Mouse (Mus musculus) urinary bladder, postnatal 36 days (tissue): ENCODE measurements at regions not wholly inside any gene's neighbourhood (a gene's known extent, or its start where the extent isn't known, plus 50 kb on each side); places are given as distances from the start of the nearest gene placed in this dataset.

Experiments
- DNase-seq, 2 experiments: peaks; one replicate each; pipeline ENCODE4 v3.0.0; 2022; ENCODE audit warnings: low spot score in 2 of 2, mixed read lengths in 1 of 2

DNA sequence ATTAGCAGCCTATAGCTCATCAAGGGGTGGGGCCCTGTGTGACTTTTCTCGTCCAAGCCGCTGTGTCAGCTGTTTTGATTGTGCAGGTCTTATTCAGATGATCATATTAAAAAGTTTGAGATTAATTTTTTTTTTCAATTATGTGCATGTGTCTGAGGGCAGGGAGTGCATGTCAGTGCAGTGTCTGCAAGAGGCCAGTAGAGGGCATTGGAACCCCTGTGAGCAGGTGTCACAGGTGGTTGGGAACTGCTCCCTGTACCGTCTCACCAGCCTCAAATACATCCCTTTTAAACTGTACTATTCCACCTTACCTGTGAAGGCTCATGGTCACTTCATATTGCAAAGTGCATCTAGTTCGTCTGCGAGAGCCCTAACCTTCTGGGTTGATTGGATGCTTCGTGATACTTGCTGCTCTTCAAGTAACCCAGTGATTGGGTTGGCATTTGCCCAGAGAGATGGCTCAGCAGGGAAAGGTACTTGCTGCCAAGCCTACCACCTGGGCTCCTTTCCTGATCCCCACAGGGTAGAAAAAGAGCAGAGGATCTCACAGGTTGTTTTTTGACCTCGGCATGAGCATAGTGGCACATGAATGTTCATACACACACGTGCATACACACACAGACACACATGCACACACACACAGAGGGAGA lies 178.3 kb upstream of the Fam19a5 start:
- DNase-seq: no peak

DNA sequence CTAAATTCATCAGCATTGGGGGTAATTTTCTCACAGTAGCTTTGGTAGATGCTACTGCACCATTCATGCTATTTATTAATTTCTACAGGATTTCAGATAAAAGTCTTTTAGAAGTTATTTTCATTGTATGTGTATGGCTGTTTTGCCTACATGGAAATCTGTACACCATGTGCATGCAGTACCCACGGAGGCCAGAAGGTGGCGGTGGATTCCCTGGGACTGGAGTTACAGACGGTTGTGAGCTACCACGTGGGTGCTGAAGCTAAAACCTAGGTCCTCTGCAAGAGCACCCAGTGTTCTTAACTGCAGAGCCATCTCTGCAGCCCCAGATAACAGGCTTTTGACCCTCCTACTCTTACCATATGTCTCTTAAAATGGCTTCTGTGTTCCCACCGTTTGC lies 176.7 kb upstream of the Fam19a5 start:
- no peak for DNase-seq

DNA sequence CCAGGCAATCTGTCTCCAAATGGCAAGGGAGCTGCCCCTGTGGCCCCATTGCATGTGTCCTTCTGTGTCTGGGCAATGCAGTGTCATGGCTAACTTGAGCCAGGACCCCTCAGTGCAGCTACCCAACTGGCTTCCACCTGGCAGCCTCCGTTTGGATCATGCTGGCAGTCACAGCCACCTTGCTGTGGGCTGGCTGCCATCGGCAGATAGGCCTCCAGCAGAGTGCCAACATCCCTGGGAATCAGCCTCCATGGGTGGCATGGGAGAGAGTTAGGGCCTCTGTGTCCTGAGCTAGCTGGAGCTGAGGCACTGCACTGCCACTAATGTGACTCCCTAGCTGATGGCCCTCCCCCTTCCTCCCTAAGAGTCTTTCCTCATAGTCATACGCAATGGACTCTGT lies 174.7 kb upstream of the Fam19a5 start:
- no peak for DNase-seq

DNA sequence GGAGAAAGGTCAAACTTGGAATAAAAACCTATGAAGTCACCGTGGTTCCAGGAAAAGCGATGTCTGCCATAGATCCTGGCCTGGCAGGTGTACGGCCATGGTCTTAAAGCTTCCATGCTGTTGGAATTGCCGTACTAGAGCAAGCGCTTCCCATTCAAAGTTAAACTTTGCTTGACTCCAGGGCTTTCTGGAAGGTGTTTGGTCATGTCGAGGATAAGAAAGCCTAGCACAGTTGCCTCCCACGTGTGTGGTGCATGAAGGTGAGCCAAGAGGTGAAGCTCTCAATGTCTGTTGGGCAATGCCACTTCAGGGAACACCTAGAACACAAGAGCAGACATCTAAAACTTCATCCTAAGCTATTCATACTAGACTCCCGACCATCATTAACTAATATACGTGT lies 174.3 kb upstream of the Fam19a5 start:
- DNase-seq: no peak

DNA sequence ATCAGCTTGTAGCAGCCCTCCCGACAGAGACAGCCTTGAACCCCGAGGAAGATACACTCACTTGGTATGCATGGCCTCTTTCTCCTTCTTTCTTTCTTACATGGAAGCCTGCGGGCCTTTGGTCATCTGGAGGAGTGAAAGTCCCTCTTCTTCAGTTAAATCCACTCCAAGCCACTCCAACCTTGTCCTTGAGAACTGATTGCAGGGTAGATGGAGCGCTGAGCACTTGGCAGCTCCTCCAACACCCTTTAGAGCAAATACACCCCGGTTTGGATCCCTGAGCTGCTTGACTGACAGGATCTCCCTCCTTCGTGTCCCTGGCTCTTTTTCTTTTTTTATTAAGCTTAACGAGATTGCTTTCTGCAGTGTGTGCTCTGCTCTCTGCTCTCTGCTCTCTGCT lies 173.3 kb upstream of the Fam19a5 start:
- DNase-seq: no peak

DNA sequence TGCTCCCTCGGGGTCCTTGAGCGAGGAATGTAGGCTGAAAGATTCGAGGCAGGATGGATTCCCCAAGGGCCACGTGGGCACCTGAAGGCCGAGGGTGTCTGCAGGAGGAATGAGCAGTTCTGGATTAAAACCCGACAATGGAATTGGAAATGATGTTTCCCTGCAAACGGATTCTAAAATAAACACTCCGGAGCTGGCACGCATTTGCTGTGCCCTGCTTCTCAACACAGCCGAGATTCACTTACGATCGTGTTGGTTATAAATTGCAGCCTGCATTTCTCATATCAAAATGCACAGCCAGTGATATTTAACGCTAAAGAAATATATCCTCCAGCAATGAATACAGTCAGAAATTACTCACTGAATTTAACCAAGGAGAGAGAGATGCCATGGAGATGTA lies 169.4 kb upstream of the Fam19a5 start:
- no peak for DNase-seq

DNA sequence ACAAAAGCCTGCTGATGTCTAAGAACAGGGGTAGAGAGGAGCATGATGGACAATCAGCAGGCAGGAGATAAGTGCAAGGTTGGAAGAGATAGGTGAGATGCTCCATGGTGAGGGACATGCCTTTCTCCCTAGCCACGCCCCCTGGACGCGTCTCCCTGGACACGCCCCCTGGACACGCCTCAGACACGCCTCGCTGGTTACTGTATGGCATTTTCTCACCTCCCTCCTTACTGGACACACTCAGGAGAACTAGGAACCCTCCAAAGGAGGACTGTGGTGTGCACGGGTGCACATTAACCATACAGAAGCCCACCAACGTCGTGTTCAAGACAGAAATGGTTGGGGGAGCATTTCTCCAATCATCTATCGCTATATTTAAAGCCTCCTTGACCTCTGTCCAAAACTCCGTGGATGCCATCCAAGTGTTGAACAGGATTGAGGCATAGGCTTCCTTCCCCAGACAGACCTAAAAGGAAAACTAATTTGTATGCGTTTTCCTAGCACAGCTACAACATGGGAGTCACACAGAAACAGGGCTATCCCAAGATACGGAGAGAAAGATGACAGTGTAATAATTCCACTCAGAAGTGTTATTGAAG lies 168.4 kb upstream of the Fam19a5 start:
- no peak for DNase-seq

DNA sequence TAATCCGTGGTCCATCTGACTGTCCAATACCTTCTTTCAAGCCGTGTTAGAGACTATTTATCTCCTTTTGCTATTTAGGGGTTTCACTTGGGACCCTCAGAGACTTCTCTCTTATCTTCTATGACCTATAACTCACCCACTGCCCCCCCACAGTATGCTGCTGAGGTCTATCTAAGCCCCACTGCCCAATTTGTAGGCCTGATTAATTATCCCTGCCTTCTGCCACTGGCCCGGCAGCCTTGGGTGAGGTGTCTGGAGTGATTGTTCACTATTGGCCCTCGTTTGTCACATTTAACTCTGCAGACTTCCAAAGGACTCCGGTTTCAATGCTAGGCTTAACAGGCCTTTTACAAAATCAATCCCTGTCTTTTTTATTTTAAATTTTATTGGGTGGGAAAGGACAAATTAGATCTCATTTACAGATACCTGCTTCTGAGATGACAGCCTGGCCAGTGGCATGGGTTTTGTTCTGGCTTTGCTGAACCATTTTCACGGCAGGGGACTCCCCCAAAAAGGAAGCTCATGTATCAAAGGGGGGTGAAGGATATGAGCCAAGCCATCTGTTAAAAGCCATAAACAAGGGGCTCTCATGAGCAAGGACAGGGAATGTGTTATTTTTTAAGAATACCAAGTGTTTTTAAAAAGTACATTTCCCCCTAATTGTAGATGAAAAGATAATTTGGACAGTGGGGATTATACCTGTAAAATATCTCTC lies 160.4 kb upstream of the Fam19a5 start:
- no peak for DNase-seq

DNA sequence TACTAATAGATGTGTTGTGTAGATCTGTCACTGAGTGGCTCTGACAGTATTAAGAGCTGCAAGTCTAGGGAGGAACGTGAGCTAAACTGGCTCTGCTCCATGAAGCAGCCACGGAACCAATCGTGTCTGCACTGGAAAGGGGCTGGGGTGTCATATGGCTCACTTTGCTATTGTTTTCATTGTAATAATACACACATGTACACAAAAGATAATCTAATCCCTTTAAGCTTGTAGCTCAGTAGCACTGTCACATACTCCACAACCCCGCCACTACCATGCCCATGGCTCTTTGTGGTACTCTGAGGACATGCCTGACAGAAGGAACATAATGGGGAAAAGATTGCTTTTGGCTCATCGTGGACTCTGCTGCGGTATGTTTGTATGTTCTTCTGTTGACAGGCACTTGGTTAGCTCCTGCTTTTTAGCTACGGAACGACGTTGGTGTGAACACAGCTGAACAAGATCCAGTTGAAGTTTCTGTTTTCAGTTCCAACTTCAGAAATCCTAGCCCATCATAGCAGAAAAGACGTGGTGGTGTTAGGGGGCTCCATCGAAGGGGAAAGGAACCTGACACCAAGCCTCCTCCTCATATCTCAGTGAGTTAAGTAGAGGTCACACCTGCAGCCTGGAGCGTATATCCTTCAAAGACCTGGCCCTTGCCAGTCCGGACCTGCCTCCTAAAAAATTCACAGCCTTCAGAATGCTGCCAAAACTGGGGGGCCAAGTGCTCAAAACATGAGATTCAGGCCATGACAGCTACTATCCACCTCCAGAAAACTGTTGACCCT lies 159.6 kb upstream of the Fam19a5 start:
- no peak for DNase-seq

DNA sequence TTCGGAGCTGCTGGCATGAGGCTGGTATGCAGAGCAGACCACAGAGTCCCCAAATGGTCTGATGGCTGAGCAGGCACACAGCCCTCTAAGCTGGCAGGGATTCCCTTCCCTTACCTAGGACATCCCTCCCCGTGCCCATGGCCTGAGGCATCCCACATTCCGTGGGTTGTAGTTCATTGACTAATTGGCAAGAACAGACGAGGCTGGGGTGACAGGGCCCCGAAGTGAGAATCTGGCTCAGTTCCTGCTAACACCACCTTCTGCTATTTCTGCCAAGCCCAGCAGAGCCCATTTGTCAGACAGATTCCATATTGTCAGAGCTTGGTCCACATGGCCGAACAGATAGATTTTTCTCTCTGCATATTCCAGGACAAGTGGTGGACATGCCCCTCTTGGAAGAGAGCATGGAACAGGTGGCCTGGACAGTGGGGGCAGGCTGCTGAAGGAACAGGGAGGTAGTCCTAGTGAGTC lies 157.6 kb upstream of the Fam19a5 start:
- DNase-seq: no peak

DNA sequence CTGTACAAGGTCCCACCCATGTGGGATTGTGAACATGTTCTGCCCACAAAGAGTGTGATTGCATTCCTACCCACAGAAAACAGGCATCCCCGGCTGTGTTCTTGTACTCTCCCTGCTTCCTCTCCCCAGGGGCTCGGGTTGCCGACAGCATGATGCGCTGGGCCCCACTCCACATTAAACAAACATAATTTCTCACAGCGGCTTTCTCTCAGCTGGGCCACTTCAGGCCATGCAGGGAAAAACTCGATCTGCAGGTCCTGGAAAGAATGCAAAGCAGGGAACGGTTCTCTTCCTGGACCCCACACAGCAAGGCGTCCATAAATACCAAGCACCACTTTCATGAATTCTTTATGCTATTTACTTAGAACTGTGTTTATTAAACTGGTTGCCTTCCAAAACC lies 152.7 kb upstream of the Fam19a5 start:
- no peak for DNase-seq

DNA sequence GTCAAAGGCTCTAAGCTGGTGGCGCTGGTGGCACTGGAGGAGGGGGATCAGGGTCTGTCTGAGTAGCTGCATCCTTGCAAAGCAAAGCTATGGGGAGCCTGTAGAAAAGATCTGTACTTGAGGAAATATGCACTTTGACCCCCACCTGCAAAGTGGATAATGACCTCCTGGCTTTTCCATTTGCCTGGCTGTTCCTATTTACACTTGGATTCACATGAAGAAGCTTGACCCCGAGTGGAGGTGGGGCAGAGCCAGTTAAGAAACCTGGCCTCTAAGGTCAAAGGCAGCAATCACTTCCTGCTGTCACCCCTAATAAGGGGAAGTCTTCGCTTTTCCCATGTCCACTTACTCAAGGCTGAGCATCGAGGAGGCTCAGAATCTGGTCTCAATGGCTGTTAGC lies 145.7 kb upstream of the Fam19a5 start:
- no peak for DNase-seq

DNA sequence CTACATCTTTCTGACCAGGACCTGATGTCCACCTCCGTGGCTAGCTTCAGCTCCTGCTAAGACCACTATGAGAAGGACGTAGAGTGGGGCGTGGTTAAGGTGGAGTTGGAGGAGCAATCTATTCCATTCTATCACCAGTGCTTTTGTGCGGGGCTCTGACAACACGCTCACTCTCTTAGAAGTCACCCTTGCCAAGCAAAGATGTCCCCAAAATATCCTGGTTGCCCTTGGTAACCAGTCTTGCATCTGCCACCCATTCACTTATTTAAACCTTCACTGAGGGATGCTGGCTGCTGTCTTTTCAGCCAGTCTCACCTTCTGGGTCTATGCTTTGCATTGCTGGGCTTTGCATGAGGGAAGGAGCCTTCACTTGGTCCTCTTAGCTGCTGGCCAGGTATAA lies 138.4 kb upstream of the Fam19a5 start:
- DNase-seq: no peak

DNA sequence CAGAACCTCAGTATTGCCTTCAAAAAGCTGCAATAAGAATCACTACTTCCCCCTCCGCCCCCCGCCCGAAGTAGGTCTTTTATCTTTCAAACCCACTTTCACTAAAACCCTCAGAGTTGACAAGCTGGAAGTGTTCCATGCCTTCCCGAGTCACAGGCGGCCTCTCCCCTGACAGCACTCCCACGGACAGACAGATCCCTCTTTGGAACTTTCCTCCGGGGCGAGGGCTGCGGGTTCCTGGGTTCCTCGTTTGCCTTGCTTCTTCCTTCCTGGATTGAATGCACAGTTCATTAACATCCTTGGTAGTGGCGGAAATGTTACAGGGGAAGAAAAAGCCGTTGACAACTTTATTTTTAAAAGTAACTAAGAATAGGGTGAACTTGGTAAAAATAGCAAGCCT lies 132.1 kb upstream of the Fam19a5 start:
- DNase-seq: no peak

DNA sequence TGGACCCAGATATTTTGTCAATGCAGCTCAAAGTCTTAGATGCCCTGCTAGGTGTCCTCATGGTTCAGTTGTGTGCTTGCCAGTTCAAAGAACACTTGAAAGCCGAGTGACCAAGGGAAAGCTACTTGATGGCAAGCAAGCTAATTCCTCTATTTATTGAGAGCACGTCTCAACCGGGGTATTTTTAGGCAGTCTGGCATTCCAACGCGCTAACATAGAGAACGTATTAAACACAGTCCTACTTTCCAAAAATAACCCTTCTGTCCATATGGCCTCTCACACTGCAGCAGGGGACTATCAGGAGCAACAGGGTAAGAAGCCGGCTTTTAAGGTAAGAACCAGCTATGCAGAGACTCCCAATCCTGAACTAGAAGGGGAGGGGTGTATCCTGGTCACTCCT lies 128.1 kb upstream of the Fam19a5 start:
- DNase-seq: no peak

DNA sequence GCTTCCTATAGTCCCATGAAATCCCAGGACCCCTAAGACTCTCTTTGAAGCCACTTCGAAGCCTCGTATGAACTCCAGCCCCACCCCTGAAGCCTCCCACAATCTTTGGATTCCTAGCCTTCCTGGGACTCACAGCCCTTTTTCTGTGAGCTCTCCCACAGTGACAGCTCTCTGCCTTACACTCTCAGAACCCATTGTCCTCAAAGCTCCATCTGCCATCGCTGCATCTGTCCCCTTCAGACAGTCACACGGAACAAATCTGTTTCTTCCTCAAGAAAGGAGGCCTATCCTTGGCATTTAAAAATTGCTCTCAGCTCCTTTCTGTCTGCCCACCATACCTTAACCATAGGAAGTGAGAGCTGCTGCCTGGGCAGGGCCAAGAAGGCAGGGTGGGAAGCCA lies 122.4 kb upstream of the Fam19a5 start:
- DNase-seq: no peak

DNA sequence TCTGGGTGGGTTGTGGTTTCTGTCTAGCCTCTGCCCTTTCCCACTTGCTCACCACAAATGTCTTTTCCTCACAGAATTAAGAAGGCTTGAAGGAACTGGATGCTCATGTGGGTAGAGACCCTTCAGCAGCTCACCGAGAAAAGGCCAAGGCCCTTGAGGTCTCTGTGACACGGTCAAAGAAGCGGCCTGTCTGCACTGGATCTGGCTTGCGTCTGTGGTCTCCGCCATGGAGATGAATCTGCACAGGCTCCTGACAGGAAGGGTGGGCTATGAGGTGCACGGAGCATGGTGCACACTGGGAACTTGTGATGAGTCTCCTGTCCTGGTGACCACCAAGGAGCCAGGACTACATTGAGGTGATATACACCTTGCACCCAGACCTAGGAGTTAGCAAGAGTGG lies 110.8 kb upstream of the Fam19a5 start:
- no peak for DNase-seq

DNA sequence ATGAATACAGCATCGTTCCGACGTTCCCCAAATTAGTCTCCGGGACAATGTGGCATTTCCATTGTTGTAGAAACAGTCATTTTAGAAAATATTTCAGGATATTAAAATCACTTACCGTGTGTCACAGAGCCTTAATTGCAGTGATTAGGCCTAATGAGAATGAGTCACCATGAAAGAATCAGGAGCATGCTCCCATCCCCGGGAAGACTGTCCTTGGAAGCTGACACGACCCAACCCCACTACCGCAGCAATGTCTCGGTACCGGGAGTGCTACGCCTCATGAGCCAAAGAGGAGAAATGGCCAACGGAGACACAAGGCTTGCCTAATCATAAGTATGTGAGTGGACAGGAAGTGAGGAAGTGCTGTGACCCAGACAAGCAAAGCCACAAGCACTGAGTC lies 110.2 kb upstream of the Fam19a5 start:
- DNase-seq: no peak

DNA sequence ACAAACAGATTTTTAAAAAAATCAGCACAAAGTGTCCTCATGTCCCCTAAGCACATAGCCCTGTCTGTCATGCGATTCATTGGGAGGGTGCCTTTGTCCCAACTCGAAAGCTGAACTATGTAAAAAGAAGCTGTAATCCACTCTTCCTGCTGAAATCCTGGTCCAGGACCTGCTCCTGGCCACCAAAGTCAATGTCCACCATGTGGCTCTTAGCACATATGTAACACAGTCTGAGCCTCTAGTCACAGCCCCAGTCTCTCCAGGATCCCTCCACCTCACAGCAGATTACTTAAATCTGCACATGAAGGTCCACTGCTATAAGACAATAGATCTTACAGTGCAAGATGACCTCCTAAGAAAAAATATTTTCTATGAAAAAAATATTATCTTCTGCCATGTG lies 108.5 kb upstream of the Fam19a5 start:
- DNase-seq: no peak

DNA sequence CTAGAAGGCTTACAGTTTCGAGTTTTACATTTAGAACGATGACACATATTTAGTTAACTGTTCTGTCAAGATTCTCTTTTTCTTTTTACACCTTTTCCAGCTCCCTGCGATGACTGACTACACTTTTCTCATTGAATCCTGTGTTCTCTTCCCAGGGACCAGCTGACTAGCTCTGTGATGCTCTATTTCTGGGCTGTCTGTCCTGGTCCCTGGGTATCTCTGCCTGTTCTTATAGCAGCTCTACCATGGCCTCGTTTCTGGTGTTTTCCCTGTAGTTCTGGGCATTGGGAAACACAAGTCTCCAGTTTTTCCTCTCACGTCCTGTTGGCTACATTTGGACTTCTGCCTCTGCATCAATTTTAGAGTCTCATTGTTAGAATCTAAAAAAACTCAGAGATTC lies 106.5 kb upstream of the Fam19a5 start:
- DNase-seq: no peak

DNA sequence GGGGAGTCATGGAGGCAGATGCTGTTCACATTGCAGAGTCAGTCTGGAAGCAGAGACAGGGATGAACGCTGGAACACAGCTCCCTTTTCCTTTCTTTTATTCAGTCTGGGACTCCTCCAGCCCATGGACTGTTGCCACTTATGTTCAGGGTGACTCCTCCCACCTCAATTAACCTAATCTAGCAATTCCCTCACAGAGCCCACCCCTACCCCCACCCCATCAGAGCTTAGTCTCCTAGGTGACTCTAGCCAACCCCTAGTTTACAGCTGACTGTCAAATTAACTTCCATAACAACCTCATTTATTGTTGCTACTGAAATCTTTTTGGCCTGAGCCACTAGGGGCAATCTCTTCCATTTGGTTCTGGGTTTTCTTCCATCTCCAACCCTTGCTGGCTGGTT lies 85.2 kb upstream of the Fam19a5 start:
- DNase-seq: no peak

DNA sequence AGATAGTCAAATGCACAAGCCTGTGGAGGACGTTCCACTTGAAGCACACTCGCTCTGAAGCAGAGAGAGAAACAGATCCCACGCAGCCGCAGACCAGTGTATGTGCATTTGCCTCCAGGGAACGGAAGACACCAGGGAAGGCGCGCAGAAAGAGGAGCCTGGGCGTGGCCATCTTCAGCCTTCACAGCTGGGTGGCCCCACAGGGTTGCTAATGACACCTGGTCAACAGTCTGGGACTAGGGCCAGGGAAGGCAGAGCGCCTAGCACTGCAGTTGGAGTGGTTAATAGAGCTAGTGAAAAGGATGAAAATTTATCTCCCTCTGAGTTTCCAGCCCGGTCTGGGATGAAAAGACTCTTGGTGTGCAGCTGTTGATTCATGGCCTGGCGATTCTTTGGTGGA lies 67.9 kb upstream of the Fam19a5 start:
- no peak for DNase-seq
